Mouse (Mus musculus): ENCODE data around the gene Asic2. TPM values are rescaled to one million over a fixed set of nuclear protein-coding genes. Genes with fewer than 3 reads are reported as not detected.
A peak's percentile ranks its signal among the peaks of the same experiment; 100 is the strongest.

The Asic2 gene
- polyA plus RNA-seq, 1 experiment from 2014 or later: not detected

DNA sequence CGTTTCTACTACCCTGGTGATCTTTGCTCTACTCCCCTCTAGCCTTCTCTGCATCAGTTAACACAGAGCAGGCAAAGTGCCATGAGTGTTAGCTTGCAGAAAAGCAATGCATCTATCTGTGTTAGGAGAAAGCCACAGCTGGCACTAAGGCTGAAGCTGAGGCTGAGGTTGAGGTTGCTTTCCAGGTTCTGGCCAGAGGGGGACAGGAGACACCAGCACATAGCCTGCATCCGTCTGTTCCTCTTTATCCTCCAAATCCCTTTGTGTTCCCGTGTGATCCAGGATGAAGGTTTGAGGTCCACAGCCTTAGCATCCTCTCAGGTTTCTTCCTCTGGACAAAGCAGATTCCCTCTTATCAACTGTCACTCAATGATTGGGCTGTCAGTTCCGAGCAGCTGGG lies 343.1 kb downstream of the Asic2 start:
- H3K9me3 ChIP-seq (replicated peaks; ENCODE audit: control insufficient read depth, low read length): no peaks in the 10 kb centered on the region
- ATAC-seq (ENCODE audit: low read depth): no peak
- H3K27me3 ChIP-seq (ENCODE audit: control insufficient read depth, insufficient read depth, low read depth, low read length): no peaks in the 10 kb centered on the region
- H3K27ac ChIP-seq (ENCODE audit: low read length): no peak overlapping the region
- WGBS (ENCODE audit: insufficient replicate concordance): 49% methylated on average over 4 of the region's 4 CpGs
- H3K4me3 ChIP-seq (ENCODE audit: low read depth, low read length): no peak overlapping the region
- H3K4me2 ChIP-seq (ENCODE audit: low read depth, low read length): no peak overlapping the region
- H3K4me1 ChIP-seq (ENCODE audit: control insufficient read depth, low read depth, low read length): no peaks in the 10 kb centered on the region
- H3K9ac ChIP-seq (ENCODE audit: low read depth, low read length): no peak overlapping the region
- no peaks in the 10 kb centered on the region for H3K36me3 ChIP-seq (ENCODE audit: control insufficient read depth, insufficient read depth)

DNA sequence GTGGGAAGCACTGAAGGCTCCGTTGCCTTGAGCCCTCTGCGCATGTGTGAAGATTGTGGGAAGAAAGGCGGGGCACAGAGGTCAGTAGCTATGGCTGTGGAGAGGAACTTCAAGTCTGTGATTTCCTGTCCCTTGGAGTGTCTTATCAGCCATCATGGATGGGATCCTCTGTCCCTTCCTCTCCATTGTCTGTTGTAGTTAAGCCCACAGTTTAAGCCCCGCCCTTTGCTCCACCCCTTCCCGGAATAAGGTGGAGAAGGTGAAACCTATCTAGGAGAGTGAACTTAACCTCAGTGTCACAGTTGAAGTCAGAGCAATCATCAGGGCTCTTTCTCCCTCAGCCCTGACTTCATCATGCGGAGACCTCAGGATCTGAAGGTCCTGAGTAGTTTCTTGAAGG lies 347.7 kb downstream of the Asic2 start:
- H3K27me3 ChIP-seq (ENCODE audit: control insufficient read depth, insufficient read depth, low read depth, low read length): no peaks in the 10 kb centered on the region
- H3K4me1 ChIP-seq (ENCODE audit: control insufficient read depth, low read depth, low read length): no peaks in the 10 kb centered on the region
- ATAC-seq (ENCODE audit: low read depth): no peak
- H3K4me2 ChIP-seq (ENCODE audit: low read depth, low read length): no peak overlapping the region
- WGBS (ENCODE audit: insufficient replicate concordance): 47% methylated on average over 6 of the region's 6 CpGs
- no peaks in the 10 kb centered on the region for H3K9me3 ChIP-seq (replicated peaks; ENCODE audit: control insufficient read depth, low read length)
- no peak overlapping the region for H3K4me3 ChIP-seq (ENCODE audit: low read depth, low read length)
- H3K27ac ChIP-seq (ENCODE audit: low read length): no peak overlapping the region
- no peaks in the 10 kb centered on the region for H3K36me3 ChIP-seq (ENCODE audit: control insufficient read depth, insufficient read depth)
- H3K9ac ChIP-seq (ENCODE audit: low read depth, low read length): no peak overlapping the region

DNA sequence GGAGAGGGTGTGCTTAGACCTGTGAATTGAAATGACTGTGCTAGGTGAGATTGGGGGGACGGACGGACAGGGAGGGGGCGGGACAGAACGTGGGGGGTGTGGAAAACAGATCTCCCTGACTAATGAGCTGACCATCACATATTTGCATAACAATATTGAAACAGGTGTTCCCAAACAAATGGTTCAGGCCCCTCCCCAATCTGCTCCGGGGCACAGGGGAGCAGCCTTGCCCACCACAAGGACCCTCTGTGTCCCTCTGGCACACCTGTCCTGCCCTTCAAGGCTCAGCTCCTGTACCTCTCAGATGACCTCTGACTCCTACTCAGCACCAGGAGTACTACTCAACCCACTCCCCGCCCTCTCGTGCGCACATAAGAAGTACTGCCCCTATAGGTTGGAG lies 351.8 kb downstream of the Asic2 start:
- H3K4me1 ChIP-seq (ENCODE audit: control insufficient read depth, low read depth, low read length): no peaks in the 10 kb centered on the region
- no peaks in the 10 kb centered on the region for H3K9me3 ChIP-seq (replicated peaks; ENCODE audit: control insufficient read depth, low read length)
- no peak for ATAC-seq (ENCODE audit: low read depth)
- H3K4me2 ChIP-seq (ENCODE audit: low read depth, low read length): no peak overlapping the region
- H3K4me3 ChIP-seq (ENCODE audit: low read depth, low read length): no peak overlapping the region
- no peaks in the 10 kb centered on the region for H3K36me3 ChIP-seq (ENCODE audit: control insufficient read depth, insufficient read depth)
- H3K9ac ChIP-seq (ENCODE audit: low read depth, low read length): no peak overlapping the region
- peaks cover 10% of the 10 kb centered on the region for H3K27me3 ChIP-seq (ENCODE audit: control insufficient read depth, insufficient read depth, low read depth, low read length)
- no peak overlapping the region for H3K27ac ChIP-seq (ENCODE audit: low read length)
- 60% methylated on average over 8 of the region's 8 CpGs for WGBS (ENCODE audit: insufficient replicate concordance)

DNA sequence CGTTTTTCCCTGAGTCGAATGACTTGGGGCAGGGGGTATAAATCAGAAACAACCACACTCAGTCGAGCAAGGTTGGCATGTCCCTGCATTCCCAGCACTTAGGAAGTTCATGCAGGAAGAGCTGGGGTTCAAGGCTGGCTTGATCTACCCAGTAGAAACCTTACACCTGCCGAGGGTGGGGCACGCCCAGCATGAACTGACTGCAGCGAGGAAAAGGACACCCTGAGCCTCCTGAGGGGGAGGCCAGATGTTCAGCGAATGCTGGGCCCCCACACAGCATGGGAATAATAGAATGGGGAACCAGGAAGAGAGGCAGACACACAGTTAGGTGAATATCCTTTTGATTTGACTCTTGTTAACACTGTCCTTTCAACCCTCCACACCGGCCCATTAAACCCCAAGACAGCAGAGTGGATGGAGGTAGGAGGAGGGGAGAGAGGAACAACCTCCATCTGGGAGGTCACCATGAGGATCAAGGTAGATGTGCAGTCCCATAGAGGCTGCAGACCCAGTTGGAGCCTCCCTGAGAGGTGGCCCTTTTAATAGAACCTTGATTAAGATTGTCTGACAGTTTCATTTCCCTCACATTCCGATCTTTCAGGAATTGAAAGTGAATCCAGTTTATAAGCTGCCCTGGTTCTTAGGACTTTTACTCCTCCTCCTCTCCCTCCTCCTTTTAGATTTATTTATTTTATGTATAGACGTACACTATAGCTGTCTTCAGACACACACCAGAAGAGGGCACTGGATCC lies 354.2 kb downstream of the Asic2 start:
- Histone ChIP-seq H3K4me1 (ENCODE audit: control insufficient read depth, low read depth, low read length) (no peaks in the 10 kb centered on the region), H3K27ac (ENCODE audit: low read length) (no peak overlapping the region), H3K27me3 (ENCODE audit: control insufficient read depth, insufficient read depth, low read depth, low read length) (peaks cover 17% of the 10 kb centered on the region), H3K36me3 (ENCODE audit: control insufficient read depth, insufficient read depth) (no peaks in the 10 kb centered on the region), H3K9ac (ENCODE audit: low read depth, low read length) (no peak overlapping the region), H3K9me3 (replicated peaks; ENCODE audit: control insufficient read depth, low read length) (no peaks in the 10 kb centered on the region), H3K4me2 (ENCODE audit: low read depth, low read length) (no peak overlapping the region), H3K4me3 (ENCODE audit: low read depth, low read length) (no peak overlapping the region)
- 20% methylated on average over 10 of the region's 10 CpGs for WGBS (ENCODE audit: insufficient replicate concordance)
- no peak for ATAC-seq (ENCODE audit: low read depth)

DNA sequence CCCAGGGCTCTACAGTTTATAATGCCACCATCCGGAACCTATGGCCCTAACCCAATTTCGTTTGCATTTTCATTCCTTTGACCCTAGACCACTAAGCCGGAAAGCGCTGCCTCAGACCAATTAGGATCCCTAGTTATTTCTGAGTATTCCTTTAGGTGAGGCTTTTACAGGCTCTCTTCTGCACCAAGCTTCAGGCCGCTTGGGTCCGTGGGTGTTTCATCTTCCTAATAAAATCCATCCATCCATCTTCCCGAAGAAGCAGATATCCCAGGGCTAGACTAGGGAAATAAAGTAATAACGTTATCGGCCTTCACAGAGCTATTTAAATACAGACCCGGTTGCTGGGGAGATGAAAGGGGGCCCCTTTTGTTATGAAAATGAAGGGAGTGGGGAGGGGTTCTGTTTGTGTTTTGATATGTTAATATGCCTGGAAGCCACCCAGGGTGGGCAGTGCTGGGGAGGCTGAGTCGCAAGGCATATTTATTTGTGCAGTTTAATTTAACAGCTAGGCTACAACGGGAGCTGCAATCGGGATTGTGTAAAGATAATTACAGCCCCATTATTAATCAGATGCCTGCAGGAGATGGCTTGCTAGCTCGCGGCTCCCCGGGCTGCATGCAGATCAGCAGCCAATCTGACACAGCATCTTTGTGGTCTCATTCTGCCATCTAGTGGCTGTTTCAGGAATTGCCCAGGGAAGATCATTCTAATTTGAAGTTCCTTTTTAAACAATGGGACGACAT lies 355.3 kb downstream of the Asic2 start:
- peaks cover 17% of the 10 kb centered on the region for H3K27me3 ChIP-seq (ENCODE audit: control insufficient read depth, insufficient read depth, low read depth, low read length)
- no peaks in the 10 kb centered on the region for H3K36me3 ChIP-seq (ENCODE audit: control insufficient read depth, insufficient read depth)
- no peak overlapping the region for H3K4me2 ChIP-seq (ENCODE audit: low read depth, low read length)
- ATAC-seq (ENCODE audit: low read depth): no peak
- no peak overlapping the region for H3K4me3 ChIP-seq (ENCODE audit: low read depth, low read length)
- H3K9ac ChIP-seq (ENCODE audit: low read depth, low read length): no peak overlapping the region
- H3K27ac ChIP-seq (ENCODE audit: low read length): no peak overlapping the region
- H3K4me1 ChIP-seq (ENCODE audit: control insufficient read depth, low read depth, low read length): no peaks in the 10 kb centered on the region
- no peaks in the 10 kb centered on the region for H3K9me3 ChIP-seq (replicated peaks; ENCODE audit: control insufficient read depth, low read length)
- 6% methylated on average over 17 of the region's 17 CpGs for WGBS (ENCODE audit: insufficient replicate concordance)

DNA sequence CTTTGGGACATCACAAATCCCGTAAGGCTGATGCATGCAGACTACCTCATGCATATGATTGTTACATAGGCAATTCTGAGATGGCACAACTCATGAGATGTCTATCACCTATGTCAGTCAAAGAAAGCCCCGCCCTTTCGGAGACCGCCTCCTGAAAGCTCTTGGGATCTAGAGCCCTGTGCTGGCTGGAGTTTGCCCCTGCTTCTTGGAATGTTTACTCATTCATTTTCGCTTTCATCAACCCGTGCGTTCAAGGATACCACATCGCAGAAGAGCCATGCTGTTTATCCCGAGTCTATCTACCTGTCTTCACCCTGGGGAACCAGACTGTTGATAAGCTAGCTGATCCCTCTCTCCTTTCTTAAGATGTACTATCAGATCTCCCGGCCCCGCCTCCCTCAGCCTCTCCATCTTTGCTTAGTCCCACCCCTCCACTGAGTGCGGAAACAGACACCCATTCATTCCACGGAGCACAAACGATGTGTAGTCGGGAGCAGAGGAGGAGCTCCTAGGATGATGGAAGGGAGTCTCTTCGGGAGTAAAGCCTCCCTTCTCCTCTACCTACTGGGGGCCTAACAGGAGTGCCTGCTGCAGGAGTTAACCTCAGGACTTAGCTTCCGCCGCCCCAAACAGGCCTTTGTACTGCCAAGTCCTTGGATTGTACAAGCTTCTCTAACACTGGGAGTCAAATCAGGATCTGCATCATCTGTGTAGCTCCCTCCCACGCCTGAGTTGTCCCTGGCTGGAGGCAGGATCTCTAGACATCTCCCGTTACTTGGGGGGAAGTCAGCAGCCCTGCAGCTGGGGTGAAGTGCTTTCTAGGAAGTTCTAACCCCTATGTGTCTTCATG lies 356.1 kb downstream of the Asic2 start:
- no peak for ATAC-seq (ENCODE audit: low read depth)

DNA sequence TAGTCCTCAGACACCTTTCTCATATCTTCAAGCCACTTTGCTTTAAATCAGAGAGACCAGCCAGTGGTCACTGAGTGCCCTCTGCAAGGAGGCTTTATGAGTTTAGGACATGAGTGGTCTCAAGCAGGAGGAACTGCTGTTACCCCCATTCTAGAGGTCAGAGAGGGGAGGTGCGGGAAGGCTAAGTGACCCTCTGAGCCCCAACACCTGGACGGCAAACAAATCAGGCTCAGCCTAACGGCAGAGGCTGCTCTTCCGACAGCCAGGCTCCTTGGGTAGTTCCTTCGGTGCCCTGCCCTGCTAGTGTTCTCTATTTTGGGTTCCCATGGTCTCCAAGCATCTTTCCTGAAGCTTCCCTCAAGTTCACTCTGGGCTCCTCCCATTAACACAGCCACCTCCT lies 357.8 kb downstream of the Asic2 start:
- Histone ChIP-seq H3K27me3 (ENCODE audit: control insufficient read depth, insufficient read depth, low read depth, low read length) (peaks cover 17% of the 10 kb centered on the region), H3K4me2 (ENCODE audit: low read depth, low read length) (no peak overlapping the region), H3K9me3 (replicated peaks; ENCODE audit: control insufficient read depth, low read length) (no peaks in the 10 kb centered on the region), H3K36me3 (ENCODE audit: control insufficient read depth, insufficient read depth) (no peaks in the 10 kb centered on the region), H3K4me3 (ENCODE audit: low read depth, low read length) (no peak overlapping the region), H3K9ac (ENCODE audit: low read depth, low read length) (no peak overlapping the region), H3K27ac (ENCODE audit: low read length) (no peak overlapping the region), H3K4me1 (ENCODE audit: control insufficient read depth, low read depth, low read length) (no peaks in the 10 kb centered on the region)
- no peak for ATAC-seq (ENCODE audit: low read depth)
- 57% methylated on average over 5 of the region's 5 CpGs for WGBS (ENCODE audit: insufficient replicate concordance)

More for the DNA sequence above, 356.1 kb downstream of the Asic2 start:
- 10% methylated on average over 20 of the region's 20 CpGs for WGBS (ENCODE audit: insufficient replicate concordance)
- no peak overlapping the region for H3K4me3 ChIP-seq (ENCODE audit: low read depth, low read length)
- no peaks in the 10 kb centered on the region for H3K9me3 ChIP-seq (replicated peaks; ENCODE audit: control insufficient read depth, low read length)
- no peak overlapping the region for H3K27ac ChIP-seq (ENCODE audit: low read length)
- no peaks in the 10 kb centered on the region for H3K36me3 ChIP-seq (ENCODE audit: control insufficient read depth, insufficient read depth)
- H3K9ac ChIP-seq (ENCODE audit: low read depth, low read length): no peak overlapping the region
- peaks cover 17% of the 10 kb centered on the region for H3K27me3 ChIP-seq (ENCODE audit: control insufficient read depth, insufficient read depth, low read depth, low read length)
- no peaks in the 10 kb centered on the region for H3K4me1 ChIP-seq (ENCODE audit: control insufficient read depth, low read depth, low read length)
- H3K4me2 ChIP-seq (ENCODE audit: low read depth, low read length): peak overlapping the region; percentile 13; the same call in 1 of the 2 replicates

DNA sequence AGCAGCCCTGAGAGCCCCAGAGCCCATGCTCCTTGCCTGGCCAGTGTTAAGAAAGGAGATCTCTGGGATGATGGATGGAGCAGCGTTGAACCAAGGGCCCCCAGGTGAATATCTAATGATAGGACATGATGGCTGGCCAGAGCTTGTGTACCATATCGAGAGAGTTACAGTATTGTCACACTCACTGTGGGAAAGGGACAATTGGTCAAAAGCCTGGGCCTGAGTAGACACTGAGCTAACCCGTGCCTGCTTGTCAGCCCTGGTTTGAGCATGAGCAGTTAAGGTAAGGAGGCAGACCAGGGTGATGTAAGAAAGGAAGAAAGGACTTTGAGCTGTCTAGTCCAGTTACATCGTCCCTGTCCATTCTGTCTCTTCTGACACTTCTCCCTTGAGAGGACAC lies 365.3 kb downstream of the Asic2 start:
- WGBS (ENCODE audit: insufficient replicate concordance): 40% methylated on average over 4 of the region's 4 CpGs

More for the DNA sequence above, 365.3 kb downstream of the Asic2 start:
- Histone ChIP-seq H3K27me3 (ENCODE audit: control insufficient read depth, insufficient read depth, low read depth, low read length) (no peaks in the 10 kb centered on the region), H3K9ac (ENCODE audit: low read depth, low read length) (no peak overlapping the region), H3K9me3 (replicated peaks; ENCODE audit: control insufficient read depth, low read length) (no peaks in the 10 kb centered on the region), H3K27ac (ENCODE audit: low read length) (no peak overlapping the region), H3K4me2 (ENCODE audit: low read depth, low read length) (no peak overlapping the region), H3K4me1 (ENCODE audit: control insufficient read depth, low read depth, low read length) (no peaks in the 10 kb centered on the region), H3K4me3 (ENCODE audit: low read depth, low read length) (no peak overlapping the region), H3K36me3 (ENCODE audit: control insufficient read depth, insufficient read depth) (no peaks in the 10 kb centered on the region)
- no peak for ATAC-seq (ENCODE audit: low read depth)

Measured in liver, embryonic 16.5 days (tissue).